Mouse (Mus musculus) brain, embryonic 18.5 days (tissue): ENCODE measurements around the gene Aebp2.
A peak's percentile ranks its signal among the peaks of the same experiment; 100 is the strongest.
"Not testable (repeated sequence)": the region's sequence is repeated elsewhere in the genome, so short reads cannot be mapped to it uniquely, and the experiment has no call there.

Source experiments
- DNase-seq: peaks from one replicate; pipeline ENCODE4 v3.0.0-alpha.2; 2012; ENCODE audit warnings: low read depth, low spot score

Aebp2 gene

DNA sequence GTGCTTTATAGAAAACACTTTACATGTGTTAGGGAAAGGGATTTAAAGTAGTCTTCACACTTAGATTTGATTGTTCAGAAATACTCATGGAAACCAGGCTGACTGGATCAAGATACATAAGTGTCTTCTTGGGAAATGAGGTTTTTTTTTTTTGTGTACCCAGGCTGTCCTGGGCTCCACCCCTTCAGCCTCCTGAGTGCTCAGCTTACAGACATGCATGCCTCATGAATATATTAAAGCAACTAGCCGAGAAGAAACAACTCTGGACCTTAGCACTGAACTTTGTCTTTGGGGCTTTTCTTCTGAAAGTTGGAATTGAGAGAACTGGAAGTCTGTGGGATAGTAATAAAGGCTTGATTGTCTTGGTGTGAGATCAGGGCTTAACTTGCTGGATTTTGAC is 27.3 kb downstream of the Aebp2 start:
- no peak for DNase-seq

DNA sequence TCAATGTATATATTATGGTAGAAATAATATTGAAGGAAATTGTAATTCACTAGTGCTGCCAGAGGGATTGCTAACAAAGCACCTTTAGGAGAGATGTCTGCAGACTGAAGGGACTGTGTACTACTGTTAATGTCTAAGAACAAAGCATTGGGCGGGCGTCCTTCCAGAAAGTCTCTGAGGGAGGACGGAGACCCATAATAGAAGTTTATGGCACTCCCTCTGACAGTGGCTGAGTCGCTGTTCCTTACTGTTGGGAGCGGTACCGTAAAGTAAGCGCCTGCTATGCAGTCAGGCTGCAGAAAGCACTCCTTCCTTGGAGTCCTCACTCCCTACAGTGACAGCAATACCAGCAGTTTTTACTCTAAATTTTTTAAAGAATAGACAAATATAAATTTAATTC is 29.5 kb downstream of the Aebp2 start:
- no peak for DNase-seq

DNA sequence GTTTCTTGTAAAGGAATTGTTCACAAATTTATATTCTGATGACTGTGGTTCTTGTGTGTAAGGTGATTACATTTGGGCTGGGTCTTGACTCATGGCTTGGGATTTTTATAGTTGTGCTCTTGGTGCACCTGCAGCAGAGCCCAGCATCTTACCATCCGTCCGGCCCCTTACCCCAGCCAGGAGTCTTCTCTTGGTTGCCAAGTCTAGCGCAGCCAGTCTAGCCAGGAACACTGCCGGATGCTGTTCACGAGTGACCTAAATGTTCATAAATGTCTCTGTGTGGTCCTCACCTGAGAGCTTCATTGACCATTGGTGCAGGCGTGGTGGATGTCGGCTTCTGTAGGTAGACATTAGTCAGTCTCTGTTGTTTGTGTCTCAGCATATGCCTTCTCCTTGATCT is 33.0 kb downstream of the Aebp2 start:
- DNase-seq = no peak

DNA sequence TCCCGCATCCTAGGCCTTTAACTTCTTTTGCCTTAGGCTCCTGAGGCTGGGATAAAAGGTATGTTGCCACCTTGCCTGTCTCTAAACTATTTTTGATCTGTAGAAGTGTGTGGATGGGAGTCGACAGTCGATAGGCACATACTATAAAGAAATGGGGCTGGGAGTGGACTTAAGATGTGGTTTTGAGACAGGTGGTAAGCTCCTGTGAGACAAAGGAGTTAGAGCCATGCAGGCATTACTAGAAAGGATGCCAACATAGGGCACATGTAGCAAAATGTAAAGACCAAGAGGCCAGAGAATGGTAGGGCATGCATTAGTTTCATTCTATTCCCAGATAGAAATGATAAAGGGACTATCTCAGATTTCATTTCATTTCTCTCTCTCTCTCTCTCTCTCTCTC is 34.5 kb downstream of the Aebp2 start:
- DNase-seq = no peak

DNA sequence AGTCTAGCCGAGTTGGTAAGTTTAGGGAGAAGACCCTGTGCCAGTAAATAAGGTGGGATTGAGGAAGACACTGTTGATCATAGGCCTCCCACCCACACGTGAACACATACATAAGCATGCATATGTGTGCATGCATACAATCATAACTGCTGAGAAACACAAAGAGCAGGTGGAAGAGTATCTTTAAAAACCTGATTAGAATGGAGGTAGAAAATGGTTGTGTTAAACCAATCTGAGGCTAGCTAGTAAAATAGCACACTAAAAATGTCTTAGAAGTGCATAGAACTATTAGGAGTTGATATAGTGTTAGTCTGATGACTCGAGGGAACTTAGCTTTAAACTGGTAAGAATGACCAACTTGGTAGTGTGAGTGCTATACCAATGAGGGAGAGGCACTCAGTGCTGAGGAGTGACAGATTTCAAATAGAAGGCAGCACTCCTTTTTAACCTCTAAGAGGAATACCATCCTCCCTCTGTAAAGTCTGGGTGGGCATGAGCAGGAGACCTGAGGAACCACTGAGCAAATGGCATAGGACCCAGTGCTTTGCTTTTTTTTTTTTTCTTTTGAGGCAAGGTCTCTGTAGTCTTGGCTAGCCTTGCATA is 35.6 kb downstream of the Aebp2 start:
- no peak for DNase-seq

DNA sequence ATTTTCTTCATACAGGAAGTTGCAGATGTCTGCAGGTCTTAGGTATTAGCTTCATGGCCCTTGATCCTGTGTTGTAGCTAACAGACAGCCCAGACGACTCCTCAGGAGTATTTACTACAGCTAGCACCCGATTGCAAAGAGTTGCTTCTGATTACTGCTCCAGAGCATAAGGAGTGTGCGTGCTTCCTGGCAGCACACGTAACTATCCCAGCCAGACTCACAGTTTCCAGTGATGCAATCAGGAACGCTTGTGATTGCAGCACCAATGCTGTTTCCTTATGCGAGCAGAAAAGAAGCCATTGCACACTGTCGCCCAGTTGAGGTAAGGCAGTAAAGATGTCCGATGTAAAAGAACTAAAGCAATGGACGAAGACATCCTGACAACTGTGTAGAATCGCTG is 38.6 kb downstream of the Aebp2 start:
- no peak for DNase-seq

DNA sequence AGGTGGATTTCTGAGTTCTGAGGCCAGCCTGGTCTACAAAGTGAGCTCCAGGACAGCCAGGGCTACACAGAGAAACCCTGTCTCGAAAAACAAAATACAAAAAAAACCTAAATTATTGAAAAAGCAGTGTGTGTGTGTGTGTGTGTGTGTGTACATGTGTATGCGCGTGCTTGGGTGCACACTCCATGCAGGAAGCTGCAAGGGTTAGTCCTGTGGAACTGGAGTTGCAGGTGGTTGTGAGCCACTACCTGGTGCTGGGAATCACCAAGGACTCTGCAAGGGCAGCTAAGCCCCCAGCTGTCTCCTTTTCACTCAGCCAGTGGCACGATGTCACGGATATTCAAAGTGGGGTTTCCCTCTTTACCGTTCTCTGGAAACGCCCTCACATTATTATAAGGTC is 39.3 kb downstream of the Aebp2 start:
- no peak for DNase-seq

DNA sequence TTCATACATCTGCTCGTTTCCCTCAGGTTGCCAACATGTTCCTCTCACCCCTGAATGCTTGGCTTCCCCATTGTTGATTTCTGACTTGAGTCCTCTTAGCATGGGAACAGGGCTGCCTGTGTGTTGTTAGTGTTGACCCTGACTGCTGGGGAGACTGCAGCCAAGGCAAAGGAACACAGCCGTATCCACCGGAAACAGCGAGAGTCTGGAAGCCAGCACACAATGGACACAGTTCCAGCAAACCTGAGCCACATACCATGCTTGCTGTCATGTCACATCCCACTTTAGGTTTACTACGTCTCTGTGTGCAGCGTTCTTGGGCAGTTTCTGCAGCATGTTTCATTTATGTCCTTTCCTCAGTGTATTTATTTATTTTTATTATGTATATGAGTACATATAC is 39.8 kb downstream of the Aebp2 start:
- no peak for DNase-seq

DNA sequence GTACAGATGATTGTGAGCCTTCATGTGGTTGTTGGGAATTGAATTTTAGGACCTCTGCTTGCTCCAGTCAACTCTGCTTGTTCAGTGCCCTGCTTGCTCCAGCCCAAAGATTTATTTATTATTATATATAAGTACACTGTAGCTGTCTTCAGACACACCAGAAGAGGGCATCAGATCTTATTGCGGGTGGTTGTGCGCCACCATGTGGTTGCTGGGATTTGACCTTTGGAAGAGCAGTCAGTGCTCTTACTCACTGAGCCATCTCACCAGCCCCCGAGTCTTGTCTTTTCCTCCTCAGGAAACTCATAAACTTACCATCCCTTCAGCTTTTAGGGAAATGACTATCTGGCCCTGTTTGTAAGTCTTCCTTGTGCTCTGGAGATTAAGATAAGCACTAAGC is 40.2 kb downstream of the Aebp2 start:
- not testable (repeated sequence) for DNase-seq

DNA sequence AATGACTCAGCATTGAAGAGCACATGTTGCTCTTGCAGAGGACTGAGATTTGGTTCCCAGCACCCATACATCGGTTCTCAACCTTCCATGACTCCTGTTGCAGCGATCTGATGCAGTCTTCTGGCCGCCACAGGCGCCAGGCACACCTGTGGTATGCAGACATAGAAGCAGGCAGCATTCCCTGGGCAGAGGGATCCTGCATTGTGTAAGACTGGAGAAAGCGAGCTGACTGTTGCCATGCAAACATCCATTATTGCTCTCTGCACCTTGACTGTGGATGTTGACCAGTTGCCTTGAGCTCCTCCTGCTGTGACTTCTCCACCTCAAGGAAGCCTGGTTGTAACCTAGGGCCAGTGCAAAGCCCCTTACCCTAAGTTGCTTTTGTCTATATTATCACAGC is 42.1 kb downstream of the Aebp2 start:
- no peak for DNase-seq

DNA sequence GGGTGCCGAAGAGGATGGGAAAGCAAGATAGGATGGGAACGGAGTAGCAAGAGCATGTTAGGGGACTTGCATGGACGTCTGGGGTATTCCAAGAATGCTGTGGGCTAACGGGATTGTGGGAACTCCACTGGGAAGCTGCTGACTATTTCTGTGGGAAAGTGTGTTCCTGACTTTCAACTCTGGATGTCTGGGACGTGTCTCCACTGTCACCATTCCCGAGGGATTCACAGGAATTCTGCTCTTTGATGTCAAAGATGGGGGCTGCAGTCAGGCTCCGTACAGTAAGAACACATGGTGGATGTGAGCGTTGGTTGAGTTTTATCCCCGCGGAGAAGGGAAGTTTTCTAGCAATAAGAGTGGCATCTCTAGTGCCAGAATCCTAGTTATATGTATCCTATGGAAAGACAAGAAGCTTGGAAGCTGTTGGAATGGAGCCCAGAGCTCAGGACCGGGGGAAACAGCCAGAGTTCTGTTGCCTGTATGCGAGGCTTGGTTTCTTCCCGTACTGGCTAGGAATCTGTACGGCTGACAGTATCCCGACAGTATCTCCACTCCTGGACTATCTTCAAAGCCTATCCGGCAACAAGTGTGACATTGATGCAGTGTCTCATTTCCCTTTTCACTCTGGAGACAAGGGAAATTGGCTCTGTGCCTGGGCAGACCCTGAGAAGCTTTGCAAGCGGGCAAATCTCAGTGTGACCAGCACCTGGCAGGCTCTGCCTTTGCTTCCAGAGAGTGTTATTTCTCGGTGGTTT is 44.2 kb downstream of the Aebp2 start:
- DNase-seq = peak; percentile 43

DNA sequence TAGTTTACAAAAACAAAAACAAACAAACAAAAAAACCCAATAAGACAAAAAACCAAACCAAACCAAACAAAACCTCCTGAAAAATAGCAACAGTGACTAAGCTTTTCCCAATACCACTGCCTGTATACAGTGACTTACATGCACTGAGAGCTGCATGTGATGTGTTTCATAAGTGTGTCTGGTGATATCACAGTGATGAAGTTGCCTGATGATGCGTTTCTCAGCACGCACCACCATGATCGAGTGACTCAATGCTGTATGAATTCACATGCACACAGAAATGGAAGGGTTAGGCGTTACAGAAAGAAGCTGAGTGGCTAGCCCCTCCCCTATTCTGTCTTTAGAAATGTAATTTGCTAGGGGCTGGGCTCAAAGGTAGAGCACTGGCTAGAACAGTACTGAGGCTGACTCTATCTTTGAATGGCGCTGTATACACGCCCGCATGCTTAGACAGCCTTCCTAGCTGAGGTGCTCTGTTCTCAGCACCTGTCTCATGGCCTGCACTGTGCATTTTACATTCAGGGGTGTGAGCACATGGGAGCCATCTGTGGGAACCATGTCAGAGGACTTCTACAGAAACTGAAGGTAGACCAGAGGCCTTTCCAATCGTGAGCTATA is 44.9 kb downstream of the Aebp2 start:
- no peak for DNase-seq

DNA sequence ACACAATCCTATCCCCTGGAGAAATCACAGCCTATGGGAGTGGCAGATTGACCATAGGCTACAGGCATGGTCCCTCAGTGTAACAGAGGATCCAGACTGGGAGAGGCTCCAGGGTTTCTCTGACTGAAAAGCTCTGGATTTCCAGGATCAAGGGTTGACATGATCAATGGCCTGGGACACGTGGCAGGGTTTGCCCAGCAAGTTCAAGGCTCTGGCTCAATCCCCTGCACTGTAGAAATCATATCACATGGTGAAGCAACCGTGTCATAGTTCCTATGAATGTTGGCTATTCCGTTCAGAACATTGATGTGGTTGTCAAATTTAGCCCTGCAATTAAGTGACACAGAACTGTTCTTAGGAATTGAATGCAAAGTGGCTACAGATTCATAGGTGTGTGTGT is 52.0 kb downstream of the Aebp2 start:
- no peak for DNase-seq

DNA sequence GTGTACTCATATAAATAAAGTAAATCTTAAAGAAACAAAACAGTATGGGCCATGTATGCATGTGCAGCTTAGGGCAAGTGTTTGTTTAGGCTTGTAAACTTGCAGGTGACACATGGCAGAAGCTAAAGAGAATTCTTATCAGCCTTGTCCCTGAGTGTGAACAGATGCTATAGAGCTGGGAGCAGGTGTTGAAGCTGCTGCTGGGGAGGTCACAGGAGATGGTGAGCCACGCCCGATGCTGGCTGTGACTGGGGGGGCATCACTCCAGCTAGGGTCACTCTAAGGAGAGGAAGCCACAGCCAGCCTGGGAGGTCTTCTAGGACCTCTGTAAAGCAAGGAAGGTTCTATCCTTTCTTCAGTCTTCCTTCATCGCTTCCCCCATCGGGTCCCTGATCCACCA is 53.6 kb downstream of the Aebp2 start:
- no peak for DNase-seq

DNA sequence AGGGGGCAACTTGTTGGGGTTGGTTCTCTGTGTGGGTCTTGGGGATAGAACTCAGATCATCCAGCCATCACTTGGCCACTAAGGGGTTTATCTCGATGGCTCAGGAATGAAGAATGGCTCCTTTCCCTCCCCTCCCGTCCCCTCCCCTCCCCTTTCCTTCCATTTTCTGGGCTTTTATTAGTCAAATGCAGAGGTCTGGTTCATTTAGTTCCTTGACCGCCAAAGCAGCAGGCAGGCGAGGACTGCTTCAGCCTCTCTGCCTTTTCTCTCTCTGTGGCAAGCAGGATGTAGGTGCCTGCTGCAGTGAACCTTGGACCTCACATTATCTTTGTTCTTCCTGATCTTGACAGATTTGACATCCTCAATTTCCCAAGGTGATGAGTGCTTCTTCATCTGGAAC is 54.6 kb downstream of the Aebp2 start:
- no peak for DNase-seq

DNA sequence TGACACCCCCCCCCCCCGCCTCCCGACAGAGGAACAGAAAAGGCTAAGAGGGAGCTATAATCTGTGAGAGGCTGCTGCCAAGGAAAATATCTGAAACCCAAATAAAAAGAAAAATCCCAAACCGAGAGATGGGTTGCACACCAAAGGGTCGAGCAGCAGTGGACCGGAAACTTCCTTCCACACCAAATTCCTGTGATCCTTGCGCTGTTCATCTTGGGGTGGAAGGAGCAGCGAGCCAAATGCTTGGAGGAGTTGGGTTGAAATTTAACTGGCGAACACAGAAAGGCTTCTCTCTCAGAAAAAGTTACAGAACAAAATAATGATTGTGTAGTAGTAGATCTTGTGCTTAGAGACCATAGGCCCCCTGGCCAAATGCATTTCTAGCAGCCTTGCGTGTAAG is 55.5 kb downstream of the Aebp2 start:
- DNase-seq = no peak

DNA sequence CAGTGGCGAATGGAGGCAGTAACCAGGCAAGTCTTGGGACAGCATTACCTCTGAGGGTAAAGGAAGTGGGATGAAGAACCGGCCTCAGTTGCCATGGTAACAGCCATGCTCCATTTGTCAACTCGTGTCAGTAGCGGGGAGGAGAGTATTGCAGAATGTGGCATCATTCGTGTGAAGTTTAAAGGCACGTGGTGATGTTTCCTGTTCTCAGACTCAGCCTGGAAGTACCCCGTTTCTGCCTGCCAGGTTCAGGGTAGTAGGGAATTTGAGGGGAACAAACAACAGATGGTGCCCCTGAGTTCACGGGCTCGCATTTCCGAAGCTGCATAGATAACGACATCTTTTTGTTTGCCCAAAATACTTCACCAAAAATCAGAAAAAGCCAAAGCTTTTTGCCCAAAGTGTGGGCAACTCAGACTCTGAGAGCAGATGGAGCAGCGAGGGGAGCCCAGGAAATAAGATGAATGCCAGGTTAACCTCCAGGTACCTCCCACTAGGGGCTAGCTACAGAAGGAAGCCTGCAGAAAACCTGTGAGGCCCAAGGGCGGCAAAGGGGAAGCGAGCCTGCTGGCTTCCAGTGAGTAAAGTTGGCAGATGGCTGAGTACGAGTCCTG is 56.3 kb downstream of the Aebp2 start:
- peak; percentile 54 for DNase-seq

DNA sequence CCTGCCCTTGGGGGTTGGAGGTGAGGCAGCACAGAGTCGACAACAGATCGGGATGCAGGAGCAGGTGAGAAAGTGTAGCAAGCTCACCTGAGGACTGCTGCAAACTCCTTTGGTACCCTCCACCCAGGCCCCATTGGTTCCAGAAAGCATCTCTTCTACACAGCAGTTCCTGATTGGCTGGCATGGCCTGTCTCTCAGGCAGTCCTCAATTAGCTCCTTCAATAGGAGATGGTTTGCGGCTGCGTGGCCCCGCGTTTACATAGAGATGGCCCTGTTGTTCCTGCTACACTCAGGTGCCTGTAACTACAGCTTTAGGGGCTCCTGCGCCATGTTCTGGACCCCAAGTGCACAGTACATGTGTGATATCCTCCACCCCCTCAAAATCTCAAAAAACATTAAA is 58.2 kb downstream of the Aebp2 start:
- DNase-seq = no peak

DNA sequence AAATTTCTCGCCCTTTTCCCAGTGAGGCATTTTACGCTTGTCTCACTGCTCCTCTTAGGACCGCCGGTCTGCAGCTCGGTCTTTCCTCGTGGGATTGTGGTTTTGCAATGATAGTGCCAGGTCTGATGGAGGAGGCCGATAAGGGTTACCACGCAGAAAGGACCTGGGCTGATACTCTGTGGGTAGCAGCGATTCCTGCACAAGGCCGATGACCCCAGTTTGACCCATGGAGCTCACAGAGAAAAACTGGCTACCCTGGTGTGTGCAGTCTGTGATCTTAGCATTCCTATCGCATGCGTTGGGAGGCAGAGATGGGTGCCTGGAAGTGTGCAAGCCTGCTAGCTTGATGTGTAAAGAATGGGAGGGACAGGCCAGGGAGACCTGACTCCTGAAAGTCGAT is 60.4 kb downstream of the Aebp2 start:
- no peak for DNase-seq

DNA sequence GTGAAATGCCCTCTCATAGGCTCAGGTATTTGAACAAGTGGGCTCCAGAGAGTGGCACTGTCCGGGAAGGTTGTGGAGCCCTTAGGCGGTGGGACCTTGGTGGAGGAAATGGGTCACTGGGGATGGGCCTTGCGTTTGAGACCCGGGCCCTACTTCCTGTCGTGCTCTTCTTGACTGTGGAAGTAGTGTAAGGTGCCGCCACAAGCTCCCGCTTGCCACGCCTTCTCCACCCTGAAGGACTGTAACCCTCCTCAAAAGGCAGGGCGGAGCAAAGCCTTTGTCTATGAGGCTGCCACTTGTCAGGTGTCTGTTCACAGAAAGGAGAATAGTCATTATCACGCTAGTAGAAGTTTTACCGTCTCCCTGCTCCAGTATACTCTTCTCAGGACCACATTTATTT is 61.9 kb downstream of the Aebp2 start:
- no peak for DNase-seq

DNA sequence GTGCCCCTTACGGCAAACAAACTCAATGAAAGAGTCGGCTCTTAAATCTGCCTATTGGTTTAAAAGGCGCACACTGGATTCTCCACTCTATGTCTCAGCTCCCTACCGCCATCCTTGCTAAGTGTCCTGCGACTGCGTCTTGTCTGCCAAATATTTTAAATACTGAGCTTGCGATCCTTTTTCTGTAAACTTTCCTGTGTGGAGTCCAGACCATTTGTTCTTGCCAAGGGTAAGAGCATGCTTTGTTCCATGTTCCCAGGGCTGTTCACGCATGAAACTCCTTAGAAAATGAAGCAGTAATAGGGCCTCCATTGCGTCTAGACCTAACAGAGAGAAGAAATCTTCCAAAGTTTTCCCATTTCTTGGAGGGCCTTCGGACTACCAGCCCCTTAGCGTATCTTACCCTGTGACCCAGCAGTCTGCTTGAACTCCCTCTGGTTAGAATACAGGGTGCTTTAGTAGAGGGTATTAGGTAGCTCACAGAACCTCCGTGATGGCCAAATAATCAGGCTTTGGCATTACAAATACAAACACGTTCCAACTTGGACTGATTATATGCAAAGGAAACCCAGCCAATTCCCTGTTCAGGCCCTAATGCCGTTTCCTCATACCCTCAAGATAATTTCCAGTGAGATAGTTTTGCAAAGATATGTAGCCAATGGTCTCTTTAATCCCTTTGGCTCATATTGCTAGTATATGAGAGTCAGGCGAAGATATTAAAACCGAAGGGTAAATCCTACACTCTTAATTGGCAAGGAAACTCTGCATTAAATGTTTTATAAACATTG is 67.3 kb downstream of the Aebp2 start:
- no peak for DNase-seq

DNA sequence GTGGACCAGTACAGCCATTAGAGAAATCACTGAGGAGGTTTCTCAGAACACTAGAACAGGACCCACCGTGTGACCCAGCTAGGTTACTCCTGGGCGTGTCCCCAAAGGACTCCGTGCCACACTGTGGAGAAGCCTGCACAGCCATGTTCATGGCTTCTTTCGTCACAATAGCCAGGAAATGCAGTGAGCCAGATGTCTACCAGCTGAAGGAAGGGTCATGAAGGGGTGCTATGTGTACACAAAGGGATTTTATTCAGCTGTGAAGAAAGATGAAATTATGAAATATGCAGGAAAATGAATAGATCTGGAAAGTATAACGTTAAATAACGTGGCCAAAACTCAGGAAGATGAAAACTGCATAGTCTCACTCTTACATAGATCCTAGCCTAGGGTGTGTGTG is 69.7 kb downstream of the Aebp2 start:
- DNase-seq = no peak
